Mouse (Mus musculus) thymus, adult 2 months (tissue): ENCODE data around the gene Cuedc2.

Experiments
- CTCF ChIP-seq: fragments of 200-500 bp; IDR thresholded peaks from 2 replicates; pipeline ENCODE4 v1.5.1; 2012; ENCODE audit warnings: mild to moderate bottlenecking, control low read depth, low read length, moderate library complexity, borderline replicate concordance; ENCODE audit not compliant: control insufficient read depth, poor library complexity, insufficient read depth; ENCODE audit errors: extremely low read depth
- POLR2A ChIP-seq: fragments of 200-500 bp; IDR thresholded peaks from 2 replicates; pipeline ENCODE4 v1.6.1; 2012; ENCODE audit warnings: mild to moderate bottlenecking, low read length, control low read depth, moderate library complexity; ENCODE audit not compliant: control insufficient read depth, poor library complexity, insufficient read depth; ENCODE audit errors: extremely low read depth

DNA sequence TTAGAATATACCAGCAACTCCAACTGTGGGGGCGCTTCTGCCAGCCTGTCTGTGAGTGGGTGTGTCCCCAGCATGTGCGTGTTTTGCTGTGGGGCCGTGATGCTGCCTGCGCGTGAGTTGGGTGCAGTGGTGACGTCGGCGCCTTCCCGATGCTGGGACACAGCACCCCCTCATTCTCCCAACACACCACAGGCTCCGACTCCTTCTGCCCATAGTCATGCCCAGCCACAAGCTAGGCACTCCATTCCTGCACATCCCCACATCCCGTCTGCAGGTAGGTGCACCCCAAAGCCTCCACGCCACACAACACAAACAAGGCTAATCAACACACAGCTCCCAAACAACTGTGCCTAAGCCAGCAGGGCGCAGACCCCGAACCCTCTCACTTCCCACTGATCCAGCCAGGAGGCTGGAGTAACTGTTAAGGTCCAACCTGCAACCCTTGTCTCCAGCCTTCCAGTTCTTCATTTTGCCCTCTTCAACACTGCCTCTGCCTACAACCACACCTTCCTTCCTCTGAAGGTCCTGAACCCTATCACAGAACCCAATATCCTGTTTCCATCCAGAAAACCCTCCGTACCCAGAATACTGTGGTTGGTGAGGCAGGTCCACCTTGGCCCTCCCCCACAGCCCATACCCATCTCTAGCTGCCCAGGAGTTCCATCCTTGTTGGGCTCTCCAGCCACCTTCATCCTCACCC lies 21.5 kb downstream of the Cuedc2 start:
- TF ChIP-seq POLR2A (no peak), CTCF (no peak)
